Mouse (Mus musculus): ENCODE results near the gene Farp1. TPM values are rescaled to one million over a fixed set of nuclear protein-coding genes. Genes with fewer than 3 reads are reported as not detected.

Farp1 gene
- polyA plus RNA-seq, 1 experiment from 2014 or later, result 34.2 TPM

Other genes with a start within 250 kb of the Farp1 start
- gene Ipo5, start 124.0 kb upstream of the Farp1 start, polyA plus RNA-seq (2014; fragmentation: Nextera tagmentation; extraction: Ambion mirVana), result 102 and 110 TPM in 2 replicates